Mouse (Mus musculus): ENCODE results near the gene Nubp1.

The Nubp1 gene

DNA sequence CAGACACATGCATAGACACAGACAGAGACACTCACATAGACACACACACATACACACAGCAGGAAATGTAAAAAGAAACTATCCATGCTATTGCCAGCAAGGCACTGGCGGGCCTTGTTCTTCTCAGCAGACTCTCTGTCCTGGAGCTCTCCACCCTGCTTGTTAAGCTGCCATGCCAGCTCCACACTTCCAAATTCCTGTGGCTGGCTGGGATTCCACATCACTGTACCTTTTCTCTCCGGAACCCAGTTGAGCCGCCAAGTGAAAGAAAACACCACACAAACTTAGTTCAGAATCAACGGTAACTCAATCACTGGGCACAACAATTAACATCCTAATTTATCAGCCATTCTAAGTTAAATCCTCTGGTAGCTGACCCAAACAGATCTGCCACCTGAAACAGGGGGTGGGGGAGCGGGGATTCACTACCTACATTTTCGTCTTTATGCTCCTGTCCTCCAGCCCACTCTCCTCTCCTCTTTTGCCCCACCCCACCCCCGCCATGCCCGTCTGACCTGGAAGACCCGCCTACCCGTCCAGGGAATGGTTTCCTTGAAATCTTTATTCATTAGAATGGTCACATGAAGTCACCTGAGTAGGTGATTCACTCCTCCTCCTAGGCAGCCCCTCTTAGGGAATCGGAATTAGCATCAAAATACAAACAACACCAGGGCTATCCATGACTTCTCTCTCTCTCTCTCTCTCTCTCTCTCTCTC, 55.8 kb downstream of the Nubp1 start:
- DNase-seq (ENCODE audit: low read depth, low spot score), result no peak

DNA sequence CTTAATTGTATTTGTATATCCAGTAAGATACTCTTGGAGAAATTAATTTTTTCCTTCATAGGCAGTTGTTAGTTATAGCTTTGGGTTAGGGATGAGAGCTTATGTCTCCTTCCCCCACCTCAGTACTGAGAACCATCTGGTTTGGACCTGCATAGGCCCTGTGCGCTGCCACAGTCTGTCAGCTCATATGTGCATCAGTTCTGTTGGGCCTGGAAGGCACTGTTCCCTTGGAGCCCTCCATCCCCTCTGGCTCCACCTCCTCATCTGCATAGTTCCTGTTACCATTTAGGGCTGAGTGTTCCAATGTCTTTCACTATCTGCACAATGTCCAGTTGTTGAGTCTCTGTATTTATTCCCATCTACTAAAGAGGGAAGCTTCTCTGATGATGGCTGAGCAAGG, 56.5 kb downstream of the Nubp1 start:
- no peak for DNase-seq (ENCODE audit: low read depth, low spot score)

DNA sequence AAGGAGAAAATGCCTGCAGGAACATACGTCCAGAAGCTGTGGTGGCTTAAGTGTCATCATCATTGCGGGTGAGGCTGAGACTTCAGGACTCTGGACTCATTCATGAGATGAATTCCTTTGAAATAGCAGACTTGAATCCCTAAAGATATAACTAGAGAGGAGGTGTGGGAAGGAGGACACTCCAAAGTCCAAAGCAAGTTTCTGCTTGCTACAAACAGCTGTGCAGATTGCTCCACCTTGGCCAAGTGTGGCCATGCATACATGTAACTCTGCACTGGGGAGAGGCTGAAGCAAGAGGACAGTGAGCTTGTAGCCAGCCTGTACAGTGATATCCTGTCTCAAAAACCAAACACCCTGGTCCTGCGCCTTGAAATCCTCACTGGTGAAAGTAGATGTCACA, 60.2 kb downstream of the Nubp1 start:
- DNase-seq (ENCODE audit: low read depth, low spot score), result no peak

All from telencephalon, adult 2 months (tissue).